Mouse (Mus musculus): ENCODE data around the gene Gm49318. TPM values are rescaled to one million over a fixed set of nuclear protein-coding genes. Genes with fewer than 3 reads are reported as not detected.

The Gm49318 gene
- polyA plus RNA-seq, 1 experiment from 2014 or later, result not detected

DNA sequence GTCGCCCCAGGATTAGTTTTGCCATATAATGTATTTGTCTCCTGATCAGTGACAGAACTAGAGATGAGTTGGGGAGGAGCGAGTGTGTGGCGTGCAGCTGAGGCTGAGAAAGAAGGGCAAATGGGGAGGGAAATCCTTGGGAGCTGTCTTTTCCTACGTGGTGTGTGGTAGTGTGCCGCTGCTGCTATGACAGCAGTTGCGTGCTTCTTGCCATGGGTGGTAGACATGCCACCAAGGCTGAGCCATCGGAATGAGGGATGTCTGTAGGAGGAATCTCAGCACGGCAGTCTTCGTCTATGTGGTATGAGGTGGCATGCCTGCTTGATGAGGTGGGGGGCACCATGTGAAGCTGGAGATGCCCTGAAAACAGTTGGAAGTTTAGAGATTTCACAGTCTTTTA, 40.7 kb downstream of the Gm49318 start:
- Histone ChIP-seq H3K4me2 (ENCODE audit: low read depth, low read length) (no peak overlapping the region), H3K9me3 (ENCODE audit: control insufficient read depth, low read length) (no peaks in the 10 kb centered on the region), H3K27me3 (ENCODE audit: control insufficient read depth, insufficient read depth, low read length) (no peaks in the 10 kb centered on the region), H3K36me3 (ENCODE audit: control insufficient read depth, insufficient read depth, low read length) (peaks cover 28% of the 10 kb centered on the region), H3K4me3 (ENCODE audit: low read depth, low read length) (no peak overlapping the region), H3K27ac (ENCODE audit: low read depth, low read length) (no peak overlapping the region), H3K9ac (replicated peaks; ENCODE audit: low read depth, low read length) (no peak overlapping the region), H3K4me1 (ENCODE audit: control insufficient read depth, insufficient read depth, low read length) (peaks cover 2% of the 10 kb centered on the region; the same call in 1 of the 2 replicates)
- ATAC-seq (ENCODE audit: low read depth), result no peak
- 96% methylated on average over 9 of the region's 9 CpGs for WGBS

GRCm38 (mm10) chr9:22028467-22028866, 42.6 kb downstream of the Gm49318 start:
- Histone ChIP-seq H3K9me3 (ENCODE audit: control insufficient read depth, low read length) (no peaks in the 10 kb centered on the region), H3K36me3 (ENCODE audit: control insufficient read depth, insufficient read depth, low read length) (peaks cover 35% of the 10 kb centered on the region), H3K4me1 (ENCODE audit: control insufficient read depth, insufficient read depth, low read length) (no peaks in the 10 kb centered on the region), H3K27ac (ENCODE audit: low read depth, low read length) (no peak overlapping the region), H3K27me3 (ENCODE audit: control insufficient read depth, insufficient read depth, low read length) (no peaks in the 10 kb centered on the region), H3K4me3 (ENCODE audit: low read depth, low read length) (no peak overlapping the region), H3K4me2 (ENCODE audit: low read depth, low read length) (no peak overlapping the region), H3K9ac (replicated peaks; ENCODE audit: low read depth, low read length) (no peak overlapping the region)
- no peak for ATAC-seq (ENCODE audit: low read depth)
- 23% methylated on average over 7 of the region's 7 CpGs for WGBS

- Histone ChIP-seq H3K9ac (replicated peaks; ENCODE audit: low read depth, low read length) (no peak overlapping the region), H3K4me1 (ENCODE audit: control insufficient read depth, insufficient read depth, low read length) (no peaks in the 10 kb centered on the region), H3K27ac (ENCODE audit: low read depth, low read length) (no peak overlapping the region), H3K4me3 (ENCODE audit: low read depth, low read length) (no peak overlapping the region), H3K9me3 (ENCODE audit: control insufficient read depth, low read length) (no peaks in the 10 kb centered on the region), H3K4me2 (ENCODE audit: low read depth, low read length) (no peak overlapping the region), H3K27me3 (ENCODE audit: control insufficient read depth, insufficient read depth, low read length) (no peaks in the 10 kb centered on the region), H3K36me3 (ENCODE audit: control insufficient read depth, insufficient read depth, low read length) (peaks cover 25% of the 10 kb centered on the region)
- 66% methylated on average over 8 of the region's 8 CpGs for WGBS
- ATAC-seq (ENCODE audit: low read depth), result no peak
These were observed 46.5 kb downstream of the Gm49318 start for GRCm38 (mm10) chr9:22024592-22024991.

DNA sequence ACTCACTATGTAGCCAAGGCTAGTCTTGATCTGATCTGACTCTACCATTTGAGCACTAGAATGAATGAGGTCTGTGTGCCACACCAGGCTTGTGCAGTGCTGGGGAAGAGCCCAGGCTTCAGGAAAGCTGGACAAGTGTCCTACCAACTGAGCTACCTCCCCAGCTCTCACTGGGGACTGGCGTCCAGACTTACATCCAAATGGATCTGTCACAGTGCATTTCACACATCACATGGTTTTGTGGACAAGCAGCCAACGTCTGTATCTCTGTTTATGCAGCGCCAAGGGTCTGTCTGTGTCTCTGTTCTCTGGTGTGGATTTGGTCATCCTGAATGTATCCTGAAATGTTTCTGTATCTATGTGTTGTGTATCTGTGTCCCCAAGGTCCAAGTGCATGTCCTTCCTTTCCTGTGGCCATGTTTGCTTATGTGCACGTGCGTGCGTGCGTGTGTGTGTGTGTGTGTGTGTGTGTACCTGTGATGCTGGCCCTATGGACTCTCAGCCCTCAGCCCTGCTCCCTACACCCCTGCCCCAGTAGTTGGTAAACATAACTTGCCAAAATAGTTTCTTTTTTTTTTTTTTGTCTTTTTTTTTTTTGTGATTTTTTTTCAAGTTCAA, 53.7 kb downstream of the Gm49318 start:
- Histone ChIP-seq H3K4me1 (ENCODE audit: control insufficient read depth, insufficient read depth, low read length) (no peaks in the 10 kb centered on the region), H3K27me3 (ENCODE audit: control insufficient read depth, insufficient read depth, low read length) (no peaks in the 10 kb centered on the region), H3K4me3 (ENCODE audit: low read depth, low read length) (no peak overlapping the region), H3K27ac (ENCODE audit: low read depth, low read length) (no peak overlapping the region), H3K36me3 (ENCODE audit: control insufficient read depth, insufficient read depth, low read length) (peaks cover 24% of the 10 kb centered on the region), H3K4me2 (ENCODE audit: low read depth, low read length) (no peak overlapping the region), H3K9ac (replicated peaks; ENCODE audit: low read depth, low read length) (no peak overlapping the region), H3K9me3 (ENCODE audit: control insufficient read depth, low read length) (no peaks in the 10 kb centered on the region)
- ATAC-seq (ENCODE audit: low read depth), result no peak
- WGBS, result 75% methylated on average over 7 of the region's 7 CpGs

DNA sequence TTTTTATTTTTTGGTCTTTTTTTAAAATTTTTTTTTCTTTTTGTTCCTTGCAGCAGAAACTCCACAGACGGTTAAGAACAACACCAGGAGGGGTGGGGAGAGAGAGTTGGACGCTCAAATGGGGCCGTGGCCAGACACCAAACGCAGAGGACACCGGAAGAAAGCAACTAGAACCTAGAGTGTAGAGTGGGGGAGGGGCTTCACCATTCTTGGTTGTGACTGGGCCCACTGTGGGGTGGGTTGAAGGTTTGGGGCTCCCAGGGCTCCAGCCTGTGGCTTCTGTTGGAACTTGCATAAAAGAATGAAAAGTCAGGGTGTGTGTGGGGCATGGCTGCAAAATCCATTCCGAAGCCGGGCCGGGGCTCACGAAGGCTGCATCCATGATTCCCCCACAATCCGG, 54.8 kb downstream of the Gm49318 start:
- 68% methylated on average over 10 of the region's 10 CpGs for WGBS

DNA sequence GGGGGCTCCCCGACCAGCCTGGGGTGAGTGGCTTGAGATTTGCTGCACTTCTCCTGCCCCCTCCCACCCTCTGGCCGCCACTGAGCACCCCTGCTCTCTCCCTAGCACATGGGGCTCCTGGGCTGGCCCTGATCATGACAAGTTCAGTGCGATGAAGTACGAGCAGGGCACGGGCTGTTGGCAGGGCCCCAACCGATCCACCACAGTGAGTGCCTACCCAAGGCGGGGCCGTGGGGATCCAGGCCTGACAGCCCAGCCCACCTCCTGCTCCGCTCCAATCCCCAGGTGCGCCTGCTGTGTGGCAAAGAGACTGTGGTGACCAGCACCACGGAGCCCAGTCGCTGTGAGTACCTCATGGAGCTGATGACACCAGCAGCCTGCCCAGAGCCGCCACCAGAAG, 58.3 kb downstream of the Gm49318 start:
- 91% methylated on average over 13 of the region's 13 CpGs for WGBS
- peaks cover 58% of the 10 kb centered on the region for H3K36me3 ChIP-seq (ENCODE audit: control insufficient read depth, insufficient read depth, low read length)
- H3K9me3 ChIP-seq (ENCODE audit: control insufficient read depth, low read length), result no peaks in the 10 kb centered on the region
- H3K4me1 ChIP-seq (ENCODE audit: control insufficient read depth, insufficient read depth, low read length), result no peaks in the 10 kb centered on the region
- no peak overlapping the region for H3K9ac ChIP-seq (replicated peaks; ENCODE audit: low read depth, low read length)
- ATAC-seq (ENCODE audit: low read depth), result no peak
- H3K27ac ChIP-seq (ENCODE audit: low read depth, low read length), result no peak overlapping the region
- H3K4me3 ChIP-seq (ENCODE audit: low read depth, low read length), result no peak overlapping the region
- no peak overlapping the region for H3K4me2 ChIP-seq (ENCODE audit: low read depth, low read length)
- H3K27me3 ChIP-seq (ENCODE audit: control insufficient read depth, insufficient read depth, low read length), result no peaks in the 10 kb centered on the region

More for the DNA sequence above, 54.8 kb downstream of the Gm49318 start:
- Histone ChIP-seq H3K36me3 (ENCODE audit: control insufficient read depth, insufficient read depth, low read length) (peaks cover 34% of the 10 kb centered on the region), H3K4me1 (ENCODE audit: control insufficient read depth, insufficient read depth, low read length) (no peaks in the 10 kb centered on the region), H3K4me3 (ENCODE audit: low read depth, low read length) (no peak overlapping the region), H3K9ac (replicated peaks; ENCODE audit: low read depth, low read length) (no peak overlapping the region), H3K27me3 (ENCODE audit: control insufficient read depth, insufficient read depth, low read length) (no peaks in the 10 kb centered on the region), H3K4me2 (ENCODE audit: low read depth, low read length) (no peak overlapping the region), H3K27ac (ENCODE audit: low read depth, low read length) (no peak overlapping the region), H3K9me3 (ENCODE audit: control insufficient read depth, low read length) (no peaks in the 10 kb centered on the region)
- ATAC-seq (ENCODE audit: low read depth), result no peak

GRCm38 (mm10) chr9:22011055-22011454, 60.0 kb downstream of the Gm49318 start:
- WGBS, result 85% methylated on average over 5 of the region's 5 CpGs
- no peak overlapping the region for H3K9ac ChIP-seq (replicated peaks; ENCODE audit: low read depth, low read length)
- ATAC-seq (ENCODE audit: low read depth), result 0 out of 2 replicates have a peak, but pooled peaks have one; percentile 28
- H3K4me3 ChIP-seq (ENCODE audit: low read depth, low read length), result no peak overlapping the region
- H3K36me3 ChIP-seq (ENCODE audit: control insufficient read depth, insufficient read depth, low read length), result peaks cover 56% of the 10 kb centered on the region
- no peaks in the 10 kb centered on the region for H3K9me3 ChIP-seq (ENCODE audit: control insufficient read depth, low read length)
- no peaks in the 10 kb centered on the region for H3K4me1 ChIP-seq (ENCODE audit: control insufficient read depth, insufficient read depth, low read length)
- H3K27ac ChIP-seq (ENCODE audit: low read depth, low read length), result no peak overlapping the region
- H3K4me2 ChIP-seq (ENCODE audit: low read depth, low read length), result no peak overlapping the region
- H3K27me3 ChIP-seq (ENCODE audit: control insufficient read depth, insufficient read depth, low read length), result no peaks in the 10 kb centered on the region

DNA sequence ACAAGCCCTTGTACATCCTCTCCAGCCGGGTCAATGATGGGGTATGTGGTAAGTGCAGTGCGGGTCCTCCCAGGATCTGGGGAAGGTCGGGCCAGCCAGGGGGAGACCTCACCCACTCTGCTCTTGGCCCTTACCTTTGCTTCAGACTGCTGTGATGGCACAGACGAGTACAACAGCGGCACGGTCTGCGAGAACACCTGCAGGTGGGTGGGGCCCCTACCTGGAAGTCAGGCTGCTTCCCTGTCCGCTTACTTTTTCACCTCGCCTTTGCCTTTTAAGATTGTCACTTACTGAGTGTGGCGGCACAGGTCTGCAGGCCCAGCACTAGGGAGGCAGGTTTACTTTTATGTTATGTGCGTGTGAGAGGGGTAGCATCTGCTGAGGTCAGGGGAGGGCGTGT, 66.5 kb downstream of the Gm49318 start:
- H3K4me2 ChIP-seq (ENCODE audit: low read depth, low read length), result peak overlapping the region; percentile 74; the same call in 1 of the 2 replicates
- H3K27ac ChIP-seq (ENCODE audit: low read depth, low read length), result no peak overlapping the region
- H3K4me1 ChIP-seq (ENCODE audit: control insufficient read depth, insufficient read depth, low read length), result peaks cover 21% of the 10 kb centered on the region
- no peaks in the 10 kb centered on the region for H3K27me3 ChIP-seq (ENCODE audit: control insufficient read depth, insufficient read depth, low read length)
- WGBS, result 91% methylated on average over 12 of the region's 12 CpGs
- H3K9ac ChIP-seq (replicated peaks; ENCODE audit: low read depth, low read length), result no peak overlapping the region
- H3K9me3 ChIP-seq (ENCODE audit: control insufficient read depth, low read length), result no peaks in the 10 kb centered on the region
- peaks cover 26% of the 10 kb centered on the region for H3K36me3 ChIP-seq (ENCODE audit: control insufficient read depth, insufficient read depth, low read length)
- ATAC-seq (ENCODE audit: low read depth), result no peak
- H3K4me3 ChIP-seq (ENCODE audit: low read depth, low read length), result no peak overlapping the region

GRCm38 (mm10) chr9:22003163-22003554, 67.9 kb downstream of the Gm49318 start:
- Histone ChIP-seq H3K9me3 (ENCODE audit: control insufficient read depth, low read length) (no peaks in the 10 kb centered on the region), H3K4me2 (ENCODE audit: low read depth, low read length) (peak overlapping the region; percentile 74), H3K4me3 (ENCODE audit: low read depth, low read length) (peak overlapping the region; percentile 62), H3K9ac (replicated peaks; ENCODE audit: low read depth, low read length) (peak overlapping the region; percentile 60), H3K27me3 (ENCODE audit: control insufficient read depth, insufficient read depth, low read length) (no peaks in the 10 kb centered on the region), H3K27ac (ENCODE audit: low read depth, low read length) (peak overlapping the region; percentile 66), H3K4me1 (ENCODE audit: control insufficient read depth, insufficient read depth, low read length) (peaks cover 21% of the 10 kb centered on the region), H3K36me3 (ENCODE audit: control insufficient read depth, insufficient read depth, low read length) (peaks cover 18% of the 10 kb centered on the region)
- ATAC-seq (ENCODE audit: low read depth), result peak; percentile 26
- under 1% methylated on average over 18 of the region's 18 CpGs for WGBS
